Mouse (Mus musculus): ENCODE measurements around the gene Dnah17. TPM values are rescaled to one million over a fixed set of nuclear protein-coding genes. Genes with fewer than 3 reads are reported as not detected.

Gene Dnah17
- polyA plus RNA-seq, 1 experiment from 2014 or later = 0.32 TPM

- Histone ChIP-seq H3K4me2 (no peak overlapping the region), H3K36me3 (peaks cover 21% of the 10 kb centered on the region), H3K27me3 (no peaks in the 10 kb centered on the region), H3K9ac (0 out of 2 replicates have a peak overlapping the region, but pooled peaks have one; percentile 29), H3K4me1 (replicated peaks) (peaks cover 48% of the 10 kb centered on the region), H3K4me3 (no peak overlapping the region), H3K27ac (0 out of 2 replicates have a peak overlapping the region, but pooled peaks have one; percentile 12), H3K9me3 (no peaks in the 10 kb centered on the region)
- no peak for ATAC-seq (ENCODE audit: low FRiP score)
- WGBS = 27% methylated on average over 3 of the region's 3 CpGs
Measured at GRCm38 (mm10) chr11:117996066-117996465, 134.4 kb downstream of the Dnah17 start.

- 52% methylated on average over 3 of the region's 3 CpGs for WGBS
- H3K27ac ChIP-seq = 0 out of 2 replicates have a peak overlapping the region, but pooled peaks have one; percentile 12
- 0 out of 2 replicates have a peak overlapping the region, but pooled peaks have one; percentile 29 for H3K9ac ChIP-seq
- no peaks in the 10 kb centered on the region for H3K9me3 ChIP-seq
- H3K36me3 ChIP-seq = peaks cover 17% of the 10 kb centered on the region
- no peak overlapping the region for H3K4me2 ChIP-seq
- no peaks in the 10 kb centered on the region for H3K27me3 ChIP-seq
- H3K4me3 ChIP-seq = no peak overlapping the region
- peaks cover 51% of the 10 kb centered on the region for H3K4me1 ChIP-seq (replicated peaks)
- ATAC-seq (ENCODE audit: low FRiP score) = no peak
Measured at GRCm38 (mm10) chr11:117995661-117996060, 134.8 kb downstream of the Dnah17 start.

GRCm38 (mm10) chr11:117995255-117995654 lies 135.2 kb downstream of the Dnah17 start:
- Histone ChIP-seq H3K4me2 (no peak overlapping the region), H3K36me3 (peaks cover 13% of the 10 kb centered on the region), H3K27ac (no peak overlapping the region), H3K9me3 (no peaks in the 10 kb centered on the region), H3K27me3 (no peaks in the 10 kb centered on the region), H3K9ac (no peak overlapping the region), H3K4me3 (no peak overlapping the region), H3K4me1 (replicated peaks) (peaks cover 55% of the 10 kb centered on the region)
- 65% methylated on average over 2 of the region's 2 CpGs for WGBS
- no peak for ATAC-seq (ENCODE audit: low FRiP score)

DNA sequence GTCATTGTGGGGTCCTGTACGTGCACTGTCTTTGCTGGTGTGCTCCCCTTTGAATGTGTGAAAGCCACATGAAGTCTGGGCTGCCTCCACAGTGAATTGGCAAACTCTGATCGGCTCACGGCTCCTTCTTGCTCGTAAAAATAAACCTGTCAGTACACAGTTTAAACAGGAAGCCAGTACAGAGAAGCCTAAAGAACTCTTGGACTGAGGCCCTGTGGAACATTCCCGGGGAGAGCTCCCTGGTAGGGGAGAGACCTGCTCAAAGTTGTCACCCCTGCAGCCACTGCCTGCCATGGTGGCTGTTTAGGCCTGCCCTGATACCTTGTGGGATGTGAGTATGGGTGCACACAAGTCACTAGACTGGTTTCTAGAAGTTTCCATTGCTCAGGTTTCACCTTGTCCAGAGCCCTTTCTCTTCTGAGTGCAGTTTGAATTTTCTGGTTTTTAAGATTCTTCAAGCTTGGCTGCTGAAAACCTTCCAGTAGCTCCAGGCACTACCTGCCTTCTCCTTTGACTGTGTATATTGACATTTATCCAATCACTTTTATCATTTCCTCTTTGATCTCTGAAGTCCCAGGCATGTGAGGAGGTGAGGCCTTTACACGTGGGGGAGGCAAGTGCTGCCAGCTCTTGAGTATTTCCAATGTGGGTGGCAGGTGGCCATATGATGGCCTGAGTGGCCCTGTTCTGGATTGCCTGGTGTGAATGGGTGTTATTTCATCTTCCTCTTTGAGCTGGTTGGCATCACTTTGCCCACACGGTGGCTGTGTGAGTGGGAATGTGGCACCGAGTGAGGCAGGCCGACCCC lies 136.0 kb downstream of the Dnah17 start:
- Histone ChIP-seq H3K4me1 (replicated peaks) (peaks cover 63% of the 10 kb centered on the region), H3K4me3 (no peak overlapping the region), H3K27me3 (no peaks in the 10 kb centered on the region), H3K9ac (no peak overlapping the region), H3K36me3 (peaks cover 6% of the 10 kb centered on the region), H3K27ac (no peak overlapping the region), H3K4me2 (no peak overlapping the region), H3K9me3 (no peaks in the 10 kb centered on the region)
- WGBS = 79% methylated on average over 9 of the region's 9 CpGs
- no peak for ATAC-seq (ENCODE audit: low FRiP score)

GRCm38 (mm10) chr11:117993190-117994175 lies 137.0 kb downstream of the Dnah17 start:
- no peak for ATAC-seq (ENCODE audit: low FRiP score)
- Histone ChIP-seq H3K9ac (peak overlapping the region; percentile 51), H3K27me3 (no peaks in the 10 kb centered on the region), H3K27ac (no peak overlapping the region), H3K4me1 (replicated peaks) (peaks cover 72% of the 10 kb centered on the region), H3K4me3 (no peak overlapping the region), H3K4me2 (no peak overlapping the region), H3K9me3 (no peaks in the 10 kb centered on the region), H3K36me3 (no peaks in the 10 kb centered on the region)
- 79% methylated on average over 14 of the region's 14 CpGs for WGBS

- H3K36me3 ChIP-seq = no peaks in the 10 kb centered on the region
- no peak overlapping the region for H3K27ac ChIP-seq
- H3K9me3 ChIP-seq = no peaks in the 10 kb centered on the region
- peaks cover 83% of the 10 kb centered on the region for H3K4me1 ChIP-seq (replicated peaks)
- ATAC-seq (ENCODE audit: low FRiP score) = no peak
- H3K4me2 ChIP-seq = no peak overlapping the region
- H3K9ac ChIP-seq = no peak overlapping the region
- no peaks in the 10 kb centered on the region for H3K27me3 ChIP-seq
- no peak overlapping the region for H3K4me3 ChIP-seq
- 75% methylated on average over 9 of the region's 9 CpGs for WGBS
Measured at GRCm38 (mm10) chr11:117991502-117992470, 138.6 kb downstream of the Dnah17 start.

DNA sequence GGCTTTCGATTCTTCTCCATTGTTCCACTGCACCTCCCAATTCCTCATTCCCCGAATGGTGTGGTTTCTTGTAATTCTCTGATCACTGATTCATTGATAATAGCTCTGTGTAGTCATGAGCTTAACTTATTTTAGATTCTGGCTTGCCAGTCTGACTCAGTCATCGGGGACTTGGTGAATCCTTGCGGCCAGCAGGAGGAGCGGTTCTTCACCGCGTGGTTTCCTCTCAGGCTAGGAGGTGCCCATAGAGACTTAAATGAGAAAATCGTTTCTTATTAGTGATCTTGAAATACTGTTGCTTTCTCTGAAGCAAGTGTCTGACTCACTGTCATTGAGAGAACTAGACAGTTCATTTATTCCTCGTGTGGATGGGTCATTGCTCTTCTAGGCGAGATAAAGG lies 140.5 kb downstream of the Dnah17 start:
- H3K36me3 ChIP-seq = no peaks in the 10 kb centered on the region
- H3K9me3 ChIP-seq = no peaks in the 10 kb centered on the region
- peaks cover 76% of the 10 kb centered on the region for H3K4me1 ChIP-seq (replicated peaks)
- H3K27me3 ChIP-seq = no peaks in the 10 kb centered on the region
- 52% methylated on average over 10 of the region's 10 CpGs for WGBS
- no peak overlapping the region for H3K4me3 ChIP-seq
- H3K9ac ChIP-seq = peak overlapping the region; percentile 4; the same call in 1 of the 2 replicates
- no peak overlapping the region for H3K4me2 ChIP-seq
- ATAC-seq (ENCODE audit: low FRiP score) = no peak
- H3K27ac ChIP-seq = no peak overlapping the region

GRCm38 (mm10) chr11:117989241-117989640 lies 141.2 kb downstream of the Dnah17 start:
- peaks cover 71% of the 10 kb centered on the region for H3K4me1 ChIP-seq (replicated peaks)
- no peaks in the 10 kb centered on the region for H3K36me3 ChIP-seq
- 81% methylated on average over 4 of the region's 4 CpGs for WGBS
- H3K27ac ChIP-seq = no peak overlapping the region
- H3K4me3 ChIP-seq = no peak overlapping the region
- no peaks in the 10 kb centered on the region for H3K27me3 ChIP-seq
- no peaks in the 10 kb centered on the region for H3K9me3 ChIP-seq
- no peak for ATAC-seq (ENCODE audit: low FRiP score)
- 0 out of 2 replicates have a peak overlapping the region, but pooled peaks have one; percentile 4 for H3K9ac ChIP-seq
- no peak overlapping the region for H3K4me2 ChIP-seq

GRCm38 (mm10) chr11:117987968-117988367 lies 142.5 kb downstream of the Dnah17 start:
- Histone ChIP-seq H3K4me2 (peak overlapping the region; percentile 85), H3K9me3 (no peaks in the 10 kb centered on the region), H3K4me3 (peak overlapping the region; percentile 100), H3K36me3 (no peaks in the 10 kb centered on the region), H3K4me1 (replicated peaks) (peaks cover 58% of the 10 kb centered on the region), H3K27me3 (no peaks in the 10 kb centered on the region), H3K27ac (no peak overlapping the region), H3K9ac (peak overlapping the region; percentile 97; the same call in 1 of the 2 replicates)
- ATAC-seq (ENCODE audit: low FRiP score) = no peak
- WGBS = 72% methylated on average over 4 of the region's 4 CpGs

DNA sequence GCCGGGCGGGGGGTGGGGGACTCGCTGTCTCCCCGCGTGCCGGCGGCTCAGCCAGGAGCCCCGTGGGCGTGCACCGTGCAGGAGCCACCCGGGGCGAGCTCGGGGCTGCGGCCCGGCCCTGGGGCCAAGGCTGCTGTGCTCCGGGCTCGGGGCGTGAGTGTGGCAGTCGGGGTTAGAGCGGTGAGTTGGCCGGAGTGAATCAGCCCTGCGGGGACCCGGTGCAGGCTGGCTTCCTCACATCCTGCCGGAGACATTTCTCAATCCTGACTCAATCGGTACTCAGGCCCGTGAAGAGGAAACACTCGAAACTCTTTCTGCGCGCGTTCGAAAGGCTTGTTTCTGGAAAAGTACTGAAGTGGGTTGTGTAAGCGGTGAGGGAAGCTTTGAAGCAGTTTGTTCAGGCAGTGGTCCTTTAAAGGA lies 143.4 kb downstream of the Dnah17 start:
- H3K9me3 ChIP-seq = no peaks in the 10 kb centered on the region
- 0% methylated on average over 31 of the region's 32 CpGs for WGBS
- H3K4me3 ChIP-seq = peak overlapping the region; percentile 100
- ATAC-seq (ENCODE audit: low FRiP score) = peak; percentile 77
- peak overlapping the region; percentile 95 for H3K27ac ChIP-seq
- H3K9ac ChIP-seq = peak overlapping the region; percentile 97
- peaks cover 53% of the 10 kb centered on the region for H3K4me1 ChIP-seq (replicated peaks)
- H3K36me3 ChIP-seq = no peaks in the 10 kb centered on the region
- no peaks in the 10 kb centered on the region for H3K27me3 ChIP-seq
- peak overlapping the region; percentile 85 for H3K4me2 ChIP-seq

Data from hindbrain, embryonic 13.5 days (tissue).